Mouse (Mus musculus) right cerebral cortex, adult 2 months (tissue): ENCODE measurements at regions not wholly inside any gene's neighbourhood (a gene's known extent, or its start where the extent isn't known, plus 50 kb on each side); places are given as distances from the start of the nearest gene placed in this dataset.

Experiments used
- DNase-seq, 2 experiments: peaks; one replicate each; pipeline ENCODE4 v3.0.0; 2021 to 2022; ENCODE audit warnings: low spot score in 2 of 2

- peak in 1 of 2 experiments; percentile 31 for DNase-seq
These were observed 217.2 kb upstream of the Ubash3b start for GRCm38 (mm10) chr9:41378627-41379231.

- peak; percentile 35 to 51 for DNase-seq
These were observed 216.5 kb upstream of the Ubash3b start for GRCm38 (mm10) chr9:41377701-41378626.

- peak in 1 of 2 experiments; percentile 54 for DNase-seq
These were observed 215.6 kb upstream of the Ubash3b start for GRCm38 (mm10) chr9:41376948-41377700.

GRCm38 (mm10) chr9:41375984-41376651 lies 214.6 kb upstream of the Ubash3b start:
- DNase-seq: peak; percentile 83 to 85

GRCm38 (mm10) chr9:41374591-41375481 lies 213.3 kb upstream of the Ubash3b start:
- no peak for DNase-seq

GRCm38 (mm10) chr9:41366405-41366804 lies 204.9 kb upstream of the Ubash3b start:
- no peak for DNase-seq

- DNase-seq: no peak
These were observed 203.8 kb upstream of the Ubash3b start for GRCm38 (mm10) chr9:41365251-41365650.

GRCm38 (mm10) chr9:41364442-41365250 lies 203.1 kb upstream of the Ubash3b start:
- DNase-seq: no peak

- no peak for DNase-seq
These were observed 198.9 kb upstream of the Ubash3b start for GRCm38 (mm10) chr9:41360356-41360755.

- no peak for DNase-seq
These were observed 197.8 kb upstream of the Ubash3b start for GRCm38 (mm10) chr9:41359286-41359685.

- DNase-seq: peak; percentile 22 to 31
These were observed 183.8 kb upstream of the Ubash3b start for GRCm38 (mm10) chr9:41345338-41345737.

- no peak for DNase-seq
These were observed 175.9 kb upstream of the Ubash3b start for GRCm38 (mm10) chr9:41337375-41337774.

- no peak for DNase-seq
These were observed 175.3 kb upstream of the Ubash3b start for GRCm38 (mm10) chr9:41336801-41337200.

GRCm38 (mm10) chr9:41334462-41335241 lies 173.2 kb upstream of the Ubash3b start:
- no peak for DNase-seq

GRCm38 (mm10) chr9:41333526-41333925 lies 172.0 kb upstream of the Ubash3b start:
- DNase-seq: no peak

- no peak for DNase-seq
These were observed 167.5 kb upstream of the Ubash3b start for GRCm38 (mm10) chr9:41328959-41329358.

- DNase-seq: no peak
These were observed 167.0 kb upstream of the Ubash3b start for GRCm38 (mm10) chr9:41328480-41328879.

- DNase-seq: no peak
These were observed 166.6 kb upstream of the Ubash3b start for GRCm38 (mm10) chr9:41328056-41328455.

GRCm38 (mm10) chr9:41327561-41327960 lies 166.1 kb upstream of the Ubash3b start:
- DNase-seq: no peak
